Mouse (Mus musculus): ENCODE measurements at regions not wholly inside any gene's neighbourhood (a gene's known extent, or its start where the extent isn't known, plus 50 kb on each side); places are given as distances from the start of the nearest gene placed in this dataset.
A peak's percentile ranks its signal among the peaks of the same experiment; 100 is the strongest.

DNA sequence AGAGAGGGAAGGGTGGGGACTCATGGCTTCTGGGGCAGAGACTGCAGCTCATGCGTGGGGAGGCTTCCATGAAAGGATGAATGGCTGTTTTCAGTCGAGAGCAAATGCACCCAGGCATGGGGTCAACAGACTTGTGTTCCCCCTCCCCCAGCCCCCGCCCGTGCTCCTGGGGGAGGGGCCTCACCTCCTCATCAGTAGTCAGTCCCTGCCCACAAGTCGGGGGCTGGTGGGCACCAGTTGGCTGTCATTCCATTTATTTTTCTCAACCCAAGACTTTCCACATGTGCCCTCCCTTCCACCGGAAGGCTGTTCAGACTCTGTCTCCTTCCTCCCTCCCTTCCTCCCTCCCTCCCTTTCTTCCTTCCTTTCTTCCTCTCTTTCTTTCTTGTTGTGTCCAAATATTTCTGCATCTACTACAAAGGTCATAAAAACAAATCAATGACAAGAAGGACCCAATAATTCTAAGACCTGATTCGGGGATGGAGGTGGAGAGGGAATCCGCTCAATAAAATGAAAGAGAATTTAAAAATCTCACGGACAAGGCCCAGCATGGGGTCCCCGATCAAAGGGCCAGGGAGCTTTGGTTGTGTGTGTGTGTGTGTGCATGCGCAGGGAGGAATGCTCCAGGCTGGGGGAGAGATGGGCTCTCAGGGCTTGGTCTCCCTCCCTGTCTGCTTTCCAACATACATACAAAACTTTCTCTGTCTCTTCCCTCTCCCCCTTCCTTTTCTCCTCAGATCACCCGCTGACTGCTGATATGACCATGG, 57.7 kb downstream of the Rpl14 start:
- no peak for DNase-seq (ENCODE audit: low spot score)

- DNase-seq (ENCODE audit: low spot score), result no peak
Measured at GRCm38 (mm10) chr9:120629609-120630008, 58.4 kb downstream of the Rpl14 start.

DNA sequence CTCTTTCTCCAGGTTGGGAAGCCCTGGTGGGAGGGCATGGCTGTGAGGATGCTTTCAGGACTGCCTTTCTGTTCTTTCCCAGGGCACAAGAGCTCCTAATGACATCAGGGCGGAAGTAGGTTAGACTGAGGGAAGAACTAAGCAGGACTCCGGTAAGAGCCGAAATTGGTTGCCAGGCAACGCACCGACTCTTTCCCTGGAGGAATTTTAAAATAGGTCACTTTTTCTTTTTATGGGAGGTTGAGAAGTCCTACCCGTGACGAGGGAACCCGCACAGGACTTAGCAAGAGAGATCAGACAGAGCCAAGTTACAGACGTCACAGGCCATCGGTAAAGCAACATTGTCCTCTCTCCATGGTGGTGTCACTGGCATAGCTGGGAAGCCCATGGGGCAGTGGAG, 61.6 kb downstream of the Rpl14 start:
- DNase-seq (ENCODE audit: low spot score), result no peak

GRCm38 (mm10) chr9:120642656-120643055, 71.4 kb downstream of the Rpl14 start:
- DNase-seq (ENCODE audit: low spot score), result no peak

GRCm38 (mm10) chr9:120643371-120643770, 72.1 kb downstream of the Rpl14 start:
- no peak for DNase-seq (ENCODE audit: low spot score)

GRCm38 (mm10) chr9:120645776-120646175, 74.5 kb downstream of the Rpl14 start:
- no peak for DNase-seq (ENCODE audit: low spot score)

DNA sequence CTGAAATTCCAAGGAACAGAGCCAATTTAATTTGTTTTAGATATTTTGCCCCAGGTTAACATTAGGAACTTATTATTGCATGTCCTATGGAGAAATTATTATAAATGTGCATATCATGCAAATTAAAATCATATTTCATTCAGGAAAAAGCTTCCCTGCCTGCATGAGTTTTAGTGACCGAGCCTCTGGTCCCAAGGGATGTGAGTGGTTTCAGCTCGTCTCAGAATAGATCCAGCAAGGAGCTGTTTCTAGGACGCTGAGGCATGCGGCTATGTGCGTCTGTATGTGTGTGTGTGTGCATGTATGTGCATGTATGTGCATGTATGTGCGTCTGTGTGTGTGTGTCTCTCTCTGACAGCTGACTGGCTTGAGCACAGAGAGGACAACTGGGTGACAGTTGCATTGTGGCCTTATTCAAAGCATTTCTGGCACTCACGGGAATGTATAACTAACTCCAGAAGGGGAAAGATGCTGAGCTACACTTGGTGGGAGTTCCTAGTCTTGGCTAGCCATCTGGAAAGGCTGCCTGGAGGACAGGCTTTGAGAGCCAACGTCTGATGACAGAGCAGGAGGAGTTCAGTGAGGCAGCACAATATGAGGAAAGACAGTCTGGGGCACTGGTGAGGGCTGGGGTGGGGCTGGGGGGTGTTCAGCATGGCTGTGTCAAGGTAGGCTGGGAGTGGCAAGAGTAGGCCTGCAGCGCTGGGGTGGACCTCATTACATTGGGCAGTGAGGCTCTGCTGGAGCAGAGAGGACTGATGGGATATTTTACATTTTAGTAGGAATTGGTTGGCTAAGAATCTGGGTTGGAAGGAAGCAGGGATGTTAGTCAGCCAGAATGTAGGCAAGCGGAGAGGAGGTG, 75.8 kb downstream of the Rpl14 start:
- DNase-seq (ENCODE audit: low spot score), result no peak

GRCm38 (mm10) chr9:120647668-120647955, 76.4 kb downstream of the Rpl14 start:
- no peak for DNase-seq (ENCODE audit: low spot score)

GRCm38 (mm10) chr9:120652733-120653132, 81.5 kb downstream of the Rpl14 start:
- DNase-seq (ENCODE audit: low spot score), result no peak

- DNase-seq (ENCODE audit: low spot score), result no peak
Measured at GRCm38 (mm10) chr9:120653170-120653569, 81.9 kb downstream of the Rpl14 start.

- DNase-seq (ENCODE audit: low spot score), result no peak
Measured at GRCm38 (mm10) chr9:120654736-120655135, 83.5 kb downstream of the Rpl14 start.

- peak; percentile 53 for DNase-seq (ENCODE audit: low spot score)
Measured at GRCm38 (mm10) chr9:120656976-120657375, 85.7 kb downstream of the Rpl14 start.

- DNase-seq (ENCODE audit: low spot score), result no peak
Measured at GRCm38 (mm10) chr9:120657786-120658185, 86.5 kb downstream of the Rpl14 start.

DNA sequence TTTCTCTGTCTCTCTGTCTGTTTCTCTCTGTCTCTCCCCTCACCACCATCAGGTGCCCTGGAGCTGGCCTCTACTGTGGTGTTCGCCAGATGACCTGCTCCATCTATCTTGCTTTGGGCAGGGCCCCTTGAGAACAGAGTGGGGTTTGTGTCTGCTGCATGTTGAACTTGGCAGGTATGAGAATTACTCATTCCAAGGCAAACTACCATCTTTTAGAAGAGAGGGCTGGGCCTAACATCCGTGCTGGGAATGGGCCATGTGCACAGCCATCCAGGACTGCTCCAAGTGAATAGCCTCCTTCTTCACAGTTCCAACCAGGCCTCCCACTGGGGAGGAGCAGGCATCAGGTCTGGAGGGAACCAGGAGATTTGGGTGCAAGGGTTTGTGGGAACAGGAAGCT, 87.3 kb downstream of the Rpl14 start:
- DNase-seq (ENCODE audit: low spot score), result no peak

GRCm38 (mm10) chr9:120661226-120661625, 90.0 kb downstream of the Rpl14 start:
- no peak for DNase-seq (ENCODE audit: low spot score)

- no peak for DNase-seq (ENCODE audit: low spot score)
Measured at GRCm38 (mm10) chr9:120661641-120662227, 90.5 kb downstream of the Rpl14 start.

DNA sequence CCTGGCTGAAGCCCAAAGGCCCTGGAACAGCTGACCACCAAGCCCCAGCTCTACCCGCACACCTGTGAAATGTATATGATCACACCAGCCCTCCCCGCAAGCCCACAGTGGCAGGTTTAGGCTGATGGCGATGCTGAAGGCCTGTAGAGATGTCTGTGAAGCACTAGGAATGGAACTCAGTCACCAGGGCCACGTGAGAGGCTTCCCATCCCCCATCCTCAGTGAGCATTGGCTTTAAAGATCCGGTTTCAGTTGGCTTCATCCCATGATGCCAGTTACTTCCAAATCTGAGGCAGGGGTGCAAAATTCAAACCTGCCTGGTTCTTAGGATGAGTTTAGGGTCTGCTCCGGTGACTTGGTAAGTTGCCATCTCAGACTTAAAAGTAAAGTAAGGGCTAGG, 91.9 kb downstream of the Rpl14 start:
- DNase-seq (ENCODE audit: low spot score), result no peak

DNA sequence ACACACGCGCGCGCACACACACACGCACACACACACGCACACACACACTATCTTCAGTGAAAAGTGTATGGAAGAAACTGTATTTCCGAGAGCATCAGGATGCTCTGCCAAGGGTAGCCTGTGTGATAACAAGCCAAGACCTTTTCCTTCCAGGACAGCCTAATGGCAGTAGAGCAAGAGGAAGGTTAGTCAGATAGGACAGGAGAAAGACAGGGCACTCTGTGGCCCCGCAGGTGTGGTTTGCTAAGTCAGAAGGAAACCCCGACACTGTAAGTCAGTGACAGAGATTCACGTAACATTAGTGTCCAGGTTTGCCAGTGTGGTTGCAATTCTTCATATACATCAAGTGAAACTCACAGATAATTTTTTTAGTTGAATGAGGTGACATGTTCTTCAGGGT, 92.8 kb downstream of the Rpl14 start:
- DNase-seq (ENCODE audit: low spot score), result no peak

GRCm38 (mm10) chr9:120672452-120672851, 101.2 kb downstream of the Rpl14 start:
- no peak for DNase-seq (ENCODE audit: low spot score)

GRCm38 (mm10) chr9:120674855-120675254, 103.6 kb downstream of the Rpl14 start:
- DNase-seq (ENCODE audit: low spot score), result peak; percentile 63

- DNase-seq (ENCODE audit: low spot score), result peak; percentile 16
Measured at GRCm38 (mm10) chr9:120675371-120676150, 104.3 kb downstream of the Rpl14 start.

GRCm38 (mm10) chr9:120676301-120676700, 105.1 kb downstream of the Rpl14 start:
- no peak for DNase-seq (ENCODE audit: low spot score)

Measured in thymus, postnatal 0 days (tissue).